Comparison of ENCODE assay signal across 15 mouse cellular contexts in the genomic region with DNA sequence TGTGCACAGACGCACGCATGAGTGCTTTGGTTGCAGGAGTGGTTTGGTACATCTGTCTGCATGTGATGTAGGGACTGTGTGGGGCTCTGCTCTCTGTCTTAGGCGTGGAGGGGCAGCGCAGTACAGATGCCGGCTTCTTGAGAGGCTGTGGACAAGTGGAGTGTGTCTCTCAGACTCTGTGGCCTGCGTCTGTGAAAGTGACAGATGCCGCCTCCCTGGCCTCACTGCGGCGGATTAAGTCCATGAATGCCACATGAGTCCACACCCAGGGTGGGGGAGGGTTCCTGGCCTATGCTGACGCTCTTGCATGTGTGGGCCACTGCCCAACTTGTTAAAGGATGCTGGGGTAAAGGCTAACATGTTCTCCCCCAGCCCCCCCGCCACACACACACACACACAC. TPM values are rescaled to one million over a fixed set of nuclear protein-coding genes. Genes with fewer than 3 reads are reported as not detected.
A peak's percentile ranks its signal among the peaks of the same experiment; 100 is the strongest.
DNase-seq lines count a peak whose midpoint lies in the region; ATAC-seq and TF ChIP-seq lines count a peak whose summit lies in the region.
"Had no signal": no experiment of that assay in that cellular context is flagged by ENCODE, and none has a peak within 500 bp of the region (broad histone marks: within the 10 kb centered on the region; RNA-seq: fewer than 3 reads in every experiment).

No protein-coding gene starts in this region.

- no peak overlapping the region for H3K4me3 ChIP-seq in limb, embryonic 12.5 days (replicated peaks)
- H3K4me3 ChIP-seq in limb, embryonic 10.5 days = no peak overlapping the region
- H3K4me3 ChIP-seq in midbrain, embryonic 11.5 days (ENCODE audit: low read depth, low read length) = no peak overlapping the region
- H3K4me3 ChIP-seq in kidney, adult 2 months (ENCODE audit: insufficient read depth, low read depth, low read length) = no peak overlapping the region
- H3K4me3 ChIP-seq: embryonic facial prominence, embryonic 15.5 days; intestine, embryonic 15.5 days had no signal

- 57% methylated on average over 11 of the region's 11 CpGs for WGBS in limb, embryonic 12.5 days
- 77% methylated on average over 11 of the region's 11 CpGs for WGBS in limb, embryonic 10.5 days
- WGBS in midbrain, embryonic 11.5 days = 40% methylated on average over 11 of the region's 11 CpGs
- 69% methylated on average over 11 of the region's 11 CpGs for WGBS in kidney, adult 2 months

- DNase-seq in cerebellum, adult 9-11 months = peak; percentile 34
- no peak for DNase-seq in limb, embryonic 10.5 days (ENCODE audit: low spot score)
- peak; percentile 88 for DNase-seq in midbrain, embryonic 11.5 days (ENCODE audit: low spot score, missing footprints)
- DNase-seq in retina, adult 2 months (ENCODE audit: low read depth, low spot score) = peak; percentile 60
- no peak for DNase-seq in kidney, adult 2 months
- DNase-seq in layer of hippocampus, postnatal 14 days (ENCODE audit: low spot score in 2 of 2) = no peak
- DNase-seq: adrenal gland, adult 8-10 months; kidney, postnatal 36 days; thymus, adult 18-20 months had no signal

- no peak for TF ChIP-seq POLR2A in kidney, adult 2 months (IDR thresholded peaks at IDR 0.05; ENCODE audit: low read depth, low read length)

- no peak for TF ChIP-seq CTCF in kidney, adult 2 months (conservative IDR thresholded peaks at IDR 0.05; ENCODE audit: insufficient read depth, insufficient read length, low read depth, low read length)

- no peak overlapping the region for H3K27ac ChIP-seq in limb, embryonic 12.5 days
- no peak overlapping the region for H3K27ac ChIP-seq in limb, embryonic 10.5 days
- peak overlapping the region; percentile 75 for H3K27ac ChIP-seq in midbrain, embryonic 11.5 days (ENCODE audit: low read depth, low read length)
- H3K27ac ChIP-seq in kidney, adult 2 months (ENCODE audit: insufficient read depth, low read depth, low read length) = no peak overlapping the region
- H3K27ac ChIP-seq: embryonic facial prominence, embryonic 15.5 days; intestine, embryonic 15.5 days had no signal

- no peaks in the 10 kb centered on the region for H3K36me3 ChIP-seq in limb, embryonic 12.5 days
- H3K36me3 ChIP-seq in limb, embryonic 10.5 days = no peaks in the 10 kb centered on the region
- H3K36me3 ChIP-seq in midbrain, embryonic 11.5 days (ENCODE audit: control insufficient read depth, insufficient read depth, low read length) = no peaks in the 10 kb centered on the region
- no peaks in the 10 kb centered on the region for H3K36me3 ChIP-seq in kidney, adult 2 months (ENCODE audit: control insufficient read depth, insufficient read depth, low read length)
- H3K36me3 ChIP-seq: embryonic facial prominence, embryonic 15.5 days; intestine, embryonic 15.5 days had no signal

- H3K9ac ChIP-seq in limb, embryonic 12.5 days (replicated peaks) = 0 out of 2 replicates have a peak overlapping the region, but pooled peaks have one; percentile 18
- peak overlapping the region; percentile 24 for H3K9ac ChIP-seq in midbrain, embryonic 11.5 days (ENCODE audit: low read length)
- H3K9ac ChIP-seq: embryonic facial prominence, embryonic 15.5 days; intestine, embryonic 15.5 days had no signal

- no peak for ATAC-seq in cerebellum, adult (ENCODE audit: insufficient number of reproducible peaks, low FRiP score, low TSS enrichment)
- ATAC-seq in limb, embryonic 12.5 days (ENCODE audit: insufficient number of reproducible peaks, insufficient read depth, low FRiP score, low TSS enrichment, low read depth) = no peak
- peak; percentile 67 for ATAC-seq in midbrain, embryonic 11.5 days (ENCODE audit: low FRiP score)
- ATAC-seq: intestine, embryonic 15.5 days; lung, postnatal 0 days had no signal

- peaks cover 71% of the 10 kb centered on the region for H3K27me3 ChIP-seq in limb, embryonic 12.5 days
- peaks cover 69% of the 10 kb centered on the region for H3K27me3 ChIP-seq in limb, embryonic 10.5 days (ENCODE audit: low read depth, poor library complexity, severe bottlenecking)
- peaks cover 7% of the 10 kb centered on the region for H3K27me3 ChIP-seq in midbrain, embryonic 11.5 days (ENCODE audit: control insufficient read depth, insufficient read depth, low read length)
- no peaks in the 10 kb centered on the region; the same call in 1 of the 2 replicates for H3K27me3 ChIP-seq in kidney, adult 2 months (replicated peaks; ENCODE audit: control insufficient read depth, insufficient read depth, low read length)

- no peaks in the 10 kb centered on the region for H3K9me3 ChIP-seq in limb, embryonic 12.5 days
- H3K9me3 ChIP-seq in limb, embryonic 10.5 days (replicated peaks) = no peaks in the 10 kb centered on the region
- H3K9me3 ChIP-seq in midbrain, embryonic 11.5 days (ENCODE audit: control insufficient read depth, low read length) = no peaks in the 10 kb centered on the region
- H3K9me3 ChIP-seq: embryonic facial prominence, embryonic 15.5 days; intestine, embryonic 15.5 days had no signal

- H3K4me2 ChIP-seq in limb, embryonic 12.5 days = no peak overlapping the region
- H3K4me2 ChIP-seq in midbrain, embryonic 11.5 days = peak overlapping the region; percentile 30; the same call in 1 of the 2 replicates
- H3K4me2 ChIP-seq: embryonic facial prominence, embryonic 15.5 days; intestine, embryonic 15.5 days; liver, embryonic 11.5 days had no signal

- H3K4me1 ChIP-seq in limb, embryonic 12.5 days (replicated peaks) = peaks cover 16% of the 10 kb centered on the region
- H3K4me1 ChIP-seq in limb, embryonic 10.5 days = peaks cover 38% of the 10 kb centered on the region
- peaks cover 44% of the 10 kb centered on the region for H3K4me1 ChIP-seq in midbrain, embryonic 11.5 days (ENCODE audit: control insufficient read depth, insufficient read depth, low read length)
- no peaks in the 10 kb centered on the region for H3K4me1 ChIP-seq in kidney, adult 2 months (ENCODE audit: control insufficient read depth, insufficient read depth, low read length)

RNA-seq across cellular contexts. Expression of gene Pou2f2, which starts 5.2 kb away (rescaled TPM):
- polyA plus RNA-seq in limb, embryonic 12.5 days (2016; fragmentation: Nextera tagmentation; extraction: Ambion mirVana) = 2.7 and 2.9 TPM in 2 replicates
- 3.3 and 4.1 TPM in 2 replicates for polyA plus RNA-seq in limb, embryonic 10.5 days (2016; fragmentation: Nextera tagmentation; extraction: Ambion mirVana)
- 26.6 and 31.3 TPM in 2 replicates for polyA plus RNA-seq in midbrain, embryonic 11.5 days (2014; fragmentation: Nextera tagmentation; extraction: Ambion mirVana)
- polyA plus RNA-seq in kidney, adult 2 months (2012; rRNA removed) = 1.1 and 2.6 TPM in 2 replicates
- 10 to 100 TPM; 10.1 to 11.4 TPM for total RNA-seq in layer of hippocampus, postnatal 14 days (2021)

RNA-seq across cellular contexts. Expression of gene Dedd2, which starts 46.1 kb away (rescaled TPM):
- 12.2 and 13.6 TPM in 2 replicates for polyA plus RNA-seq in limb, embryonic 12.5 days (2016; fragmentation: Nextera tagmentation; extraction: Ambion mirVana)
- polyA plus RNA-seq in limb, embryonic 10.5 days (2016; fragmentation: Nextera tagmentation; extraction: Ambion mirVana) = 10.5 and 11.5 TPM in 2 replicates
- 6.9 and 7.7 TPM in 2 replicates for polyA plus RNA-seq in midbrain, embryonic 11.5 days (2014; fragmentation: Nextera tagmentation; extraction: Ambion mirVana)
- polyA plus RNA-seq in kidney, adult 2 months (2012; rRNA removed) = 34.8 and 43.7 TPM in 2 replicates
- total RNA-seq in layer of hippocampus, postnatal 14 days (2021) = 10 to 100 TPM; 24.9 to 25.6 TPM

RNA-seq across cellular contexts. Expression of gene Zfp526, which starts 46.9 kb away (rescaled TPM):
- 3.1 and 3.4 TPM in 2 replicates for polyA plus RNA-seq in limb, embryonic 12.5 days (2016; fragmentation: Nextera tagmentation; extraction: Ambion mirVana)
- polyA plus RNA-seq in limb, embryonic 10.5 days (2016; fragmentation: Nextera tagmentation; extraction: Ambion mirVana) = 3.1 and 3.3 TPM in 2 replicates
- 2.7 and 3.2 TPM in 2 replicates for polyA plus RNA-seq in midbrain, embryonic 11.5 days (2014; fragmentation: Nextera tagmentation; extraction: Ambion mirVana)
- polyA plus RNA-seq in kidney, adult 2 months (2012; rRNA removed) = 8.9 and 10.8 TPM in 2 replicates
- total RNA-seq in layer of hippocampus, postnatal 14 days (2021) = 10 to 100 TPM in 1 of 2 experiments, 1 to 10 TPM in 1; 9.0 to 10.2 TPM

Comparison
In these comparisons a context has a peak if more than half of its experiments do, and no peak if none do; other contexts are left out.
1. DNase-seq: peak in cerebellum, adult 9-11 months (single experiment), midbrain, embryonic 11.5 days (single experiment) and retina, adult 2 months (single experiment); none in limb, embryonic 10.5 days (single experiment), kidney, adult 2 months (single experiment) and layer of hippocampus, postnatal 14 days (0 of 2).